Mouse (Mus musculus) intestine, postnatal 0 days (tissue): Measurements from ENCODE around the gene Nelfb. TPM values are rescaled to one million over a fixed set of nuclear protein-coding genes. Genes with fewer than 3 reads are reported as not detected.
A peak's percentile ranks its signal among the peaks of the same experiment; 100 is the strongest.

Source experiments
- ATAC-seq: fragments of 200-750 bp; cut with Nextera tagmentation; 2 replicates; pipeline ENCODE4 v1.8.0; 2017; ENCODE audit warnings: mild to moderate bottlenecking, moderate TSS enrichment, moderate library complexity
- H3K27ac ChIP-seq: fragments of 300-500 bp; sonication (generic); 2 replicates; pipeline ENCODE4 v1.5.1; 2014; ENCODE audit warnings: mild to moderate bottlenecking, low read depth, low read length, moderate library complexity
- H3K27me3 ChIP-seq: fragments of 300-500 bp; sonication (generic); replicated peaks from 2 replicates; pipeline ENCODE4 v1.6.1; 2014; ENCODE audit warnings: low read length, mixed read lengths; ENCODE audit not compliant: control insufficient read depth, insufficient read depth
- H3K36me3 ChIP-seq: fragments of 300-500 bp; sonication (generic); 2 replicates; pipeline ENCODE4 v1.6.1; 2014; ENCODE audit warnings: mild to moderate bottlenecking, moderate library complexity; ENCODE audit not compliant: control insufficient read depth, insufficient read depth
- H3K4me1 ChIP-seq: fragments of 300-500 bp; sonication (generic); replicated peaks from 2 replicates; pipeline ENCODE4 v1.6.1; 2014; ENCODE audit warnings: antibody characterized with exemption, low read length, mixed read lengths; ENCODE audit not compliant: control insufficient read depth, insufficient read depth
- H3K4me2 ChIP-seq: fragments of 300-500 bp; sonication (generic); replicated peaks from 2 replicates; pipeline ENCODE4 v1.6.1; 2014; ENCODE audit warnings: low read depth, mild to moderate bottlenecking, moderate library complexity
- H3K4me3 ChIP-seq: fragments of 300-500 bp; sonication (generic); 2 replicates; pipeline ENCODE4 v1.5.1; 2014; ENCODE audit warnings: low read depth, low read length
- H3K9ac ChIP-seq: fragments of 300-500 bp; sonication (generic); 2 replicates; pipeline ENCODE4 v1.6.1; 2014; ENCODE audit warnings: mild to moderate bottlenecking, low read depth, low read length
- H3K9me3 ChIP-seq: fragments of 300-500 bp; sonication (generic); 2 replicates; pipeline ENCODE4 v1.6.1; 2016; ENCODE audit warnings: mixed run types; ENCODE audit not compliant: control insufficient read depth
- CTCF ChIP-seq: sonication (generic); IDR thresholded peaks from 2 replicates; pipeline ENCODE4 v1.5.1; 2016; ENCODE audit warnings: low read depth, mild to moderate bottlenecking, control low read depth, antibody characterized with exemption, moderate library complexity
- WGBS: fragments of 180-500 bp; shearing (Covaris S2); extraction: QIAGEN DNeasy Blood & Tissue Kit; methylation state at CpG from one replicate; pipeline ENCODE4 v1.1.7; 2014; 5-methylcytosine and 5-hydroxymethylcytosine counted together
- polyA plus RNA-seq: library from polyadenylated mRNA; unstranded; fragments of >200 nt; fragmentation: Nextera tagmentation; extraction: Ambion mirVana; gene quantifications from 2 replicates; pipeline ENCODE4 v1.2.1, GENCODE M21; 2015

Gene Nelfb
- polyA plus RNA-seq, 1 experiment from 2014 or later, result 41.4 TPM

DNA sequence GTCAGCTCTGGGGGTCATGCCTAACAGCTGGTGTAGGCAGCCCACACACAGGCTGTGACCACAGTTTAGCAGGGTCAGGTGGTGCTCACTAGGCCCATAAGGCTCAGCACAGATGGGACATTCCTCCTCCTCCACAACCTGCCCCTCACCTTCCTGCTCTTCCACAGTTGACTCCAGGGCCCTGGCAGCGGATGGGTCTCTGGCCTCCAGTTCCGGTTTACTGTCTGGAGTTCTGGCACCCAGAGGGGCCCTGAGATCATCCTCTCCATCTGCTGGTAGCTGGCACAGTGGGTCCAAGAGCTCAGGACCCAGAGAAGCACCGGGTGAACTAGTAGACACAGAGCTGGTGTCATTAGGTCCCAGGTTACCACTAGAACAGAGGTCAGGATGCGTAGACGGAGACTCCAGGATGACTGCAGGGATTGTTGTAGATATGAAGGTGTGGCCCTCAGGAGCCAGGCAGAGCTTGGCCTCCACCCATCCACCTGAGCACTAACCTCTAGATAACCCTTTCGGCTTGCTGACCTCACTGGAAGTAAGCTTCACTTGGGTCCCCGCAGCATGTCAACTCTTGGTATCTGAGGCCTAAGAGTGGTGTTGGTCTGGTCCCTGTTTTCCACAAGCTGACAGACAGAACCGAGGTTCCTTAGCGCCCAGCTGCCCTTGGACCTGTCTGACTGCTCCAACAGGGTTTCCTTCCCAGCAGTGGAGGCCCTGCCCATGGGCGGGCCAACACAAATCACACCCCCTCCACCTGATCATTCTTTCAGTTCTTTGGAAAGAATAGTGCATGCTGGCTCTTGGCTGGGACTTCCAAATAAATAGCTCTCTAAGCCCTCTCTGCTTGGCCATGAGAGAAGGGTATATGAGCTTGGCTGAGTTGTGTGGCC is 35.1 kb upstream of the Nelfb start, which contains the start of gene AL732309.1:
TSS of gene AL732309.1 (minus strand) at position 681 of the 890 bp plus-strand sequence.
- H3K27me3 ChIP-seq, result 0 out of 2 replicates have a peak, but pooled peaks cover 3% of the 10 kb centered on the region
- H3K4me1 ChIP-seq, result peaks cover 4% of the 10 kb centered on the region; the same call in 1 of the 2 replicates
- no peaks in the 10 kb centered on the region for H3K9me3 ChIP-seq
- WGBS, result 46% methylated on average over 10 of the region's 10 CpGs
- TF ChIP-seq CTCF, result no peak
- H3K9ac ChIP-seq, result peak within 1 kb of the TSS; percentile 11; the same call in 1 of the 2 replicates
- H3K27ac ChIP-seq, result peak within 1 kb of the TSS; percentile 74
- H3K36me3 ChIP-seq, result peaks cover 39% of the 10 kb centered on the region
- peak; percentile 62 for ATAC-seq
- H3K4me2 ChIP-seq, result peak within 1 kb of the TSS; percentile 55
- H3K4me3 ChIP-seq, result peak within 1 kb of the TSS; percentile 12

DNA sequence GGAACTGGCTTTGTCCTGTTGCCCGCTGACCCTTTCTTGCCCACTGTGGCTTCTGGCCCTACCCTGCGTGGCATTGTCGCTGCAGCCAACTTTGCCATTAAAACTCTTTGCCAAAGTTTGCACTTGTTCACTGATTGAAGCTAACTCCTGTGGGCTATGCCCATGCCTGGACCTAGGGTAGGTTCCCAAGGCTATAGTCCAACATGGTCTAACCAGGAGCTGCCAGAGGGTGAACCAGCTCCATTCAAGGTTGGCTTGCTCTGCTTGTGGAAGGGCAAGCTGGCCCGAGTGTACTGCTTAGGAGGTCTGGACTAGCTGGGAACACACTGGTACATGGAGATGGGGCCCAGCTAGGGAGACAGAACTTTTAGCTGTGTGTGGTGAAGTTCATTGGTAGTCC is 32.9 kb upstream of the Nelfb start:
- ATAC-seq, result no peak
- WGBS, result 84% methylated on average over 4 of the region's 4 CpGs

DNA sequence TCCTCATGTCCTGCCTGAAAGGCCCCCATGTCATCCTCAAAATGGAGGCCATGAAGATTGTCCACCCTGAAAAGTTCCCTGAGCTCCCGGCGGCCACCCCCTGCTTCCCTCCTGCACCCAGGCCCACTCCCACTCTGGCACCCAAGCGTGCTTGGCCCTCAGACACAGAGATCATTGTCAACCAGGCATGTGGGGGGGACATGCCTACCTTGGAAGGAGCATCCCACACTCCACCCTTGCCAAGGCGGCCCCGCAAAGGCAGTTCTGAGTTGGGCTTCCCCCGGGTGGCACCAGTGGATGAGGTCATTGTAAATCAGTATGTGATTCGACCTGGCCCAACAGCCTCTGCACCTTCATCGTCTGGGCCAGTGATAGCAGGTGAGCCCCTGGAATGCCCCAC is 32.1 kb upstream of the Nelfb start:
- 79% methylated on average over 8 of the region's 8 CpGs for WGBS
- Histone ChIP-seq H3K9ac (no peak overlapping the region), H3K27ac (0 out of 2 replicates have a peak overlapping the region, but pooled peaks have one; percentile 74), H3K36me3 (peaks cover 12% of the 10 kb centered on the region; the same call in 1 of the 2 replicates), H3K4me2 (peak overlapping the region; percentile 93), H3K4me1 (peaks cover 9% of the 10 kb centered on the region; the same call in 1 of the 2 replicates), H3K27me3 (0 out of 2 replicates have a peak, but pooled peaks cover 3% of the 10 kb centered on the region), H3K9me3 (no peaks in the 10 kb centered on the region), H3K4me3 (no peak overlapping the region)
- no peak for TF ChIP-seq CTCF
- ATAC-seq, result no peak

More for the DNA sequence above, 32.9 kb upstream of the Nelfb start:
- no peaks in the 10 kb centered on the region for H3K9me3 ChIP-seq
- H3K4me3 ChIP-seq, result no peak overlapping the region
- H3K27me3 ChIP-seq, result 0 out of 2 replicates have a peak, but pooled peaks cover 3% of the 10 kb centered on the region
- H3K36me3 ChIP-seq, result peaks cover 19% of the 10 kb centered on the region; the same call in 1 of the 2 replicates
- no peak overlapping the region for H3K27ac ChIP-seq
- no peak overlapping the region for H3K4me2 ChIP-seq
- H3K4me1 ChIP-seq, result peaks cover 9% of the 10 kb centered on the region; the same call in 1 of the 2 replicates
- TF ChIP-seq CTCF, result no peak
- H3K9ac ChIP-seq, result no peak overlapping the region

DNA sequence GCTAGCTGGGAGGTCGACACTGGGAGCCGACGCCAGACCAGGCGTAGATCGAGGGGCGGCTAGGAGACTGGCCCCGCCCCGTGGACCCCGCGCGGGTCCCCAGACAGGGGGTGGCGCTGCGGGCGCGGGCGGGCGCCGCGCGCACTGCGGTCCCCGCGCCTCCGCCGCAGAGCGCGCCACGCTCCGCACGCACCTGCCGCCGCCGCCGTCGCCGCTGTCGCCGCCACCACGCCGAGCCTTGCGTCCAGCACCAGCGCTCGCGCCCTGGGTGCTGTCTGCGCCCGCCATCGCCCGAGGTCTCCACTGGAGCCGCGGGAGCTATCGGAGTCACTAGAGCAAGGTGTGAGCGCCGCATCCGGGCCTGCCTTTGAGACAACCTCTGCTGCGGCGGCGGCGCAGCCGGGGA is 30.8 kb upstream of the Nelfb start, which contains the start of the genes Rnf208 and Cysrt1:
TSS of gene Rnf208 (plus strand) at position 155 of the 406 bp plus-strand sequence.
TSS of gene Cysrt1 (minus strand) at position 352 of the 406 bp plus-strand sequence.
- Histone ChIP-seq H3K4me3 (peak within 1 kb of the TSS; percentile 49), H3K9ac (peak within 1 kb of the TSS; percentile 75), H3K36me3 (peaks cover under 1% of the 10 kb centered on the region; the same call in 1 of the 2 replicates), H3K9me3 (no peaks in the 10 kb centered on the region), H3K4me2 (peak within 1 kb of the TSS; percentile 93), H3K27me3 (0 out of 2 replicates have a peak, but pooled peaks cover 3% of the 10 kb centered on the region), H3K4me1 (peaks cover 9% of the 10 kb centered on the region; the same call in 1 of the 2 replicates), H3K27ac (peak within 1 kb of the TSS; percentile 74)
- no peak for ATAC-seq
- WGBS, result under 1% methylated on average over 50 of the region's 59 CpGs
- no peak for TF ChIP-seq CTCF

DNA sequence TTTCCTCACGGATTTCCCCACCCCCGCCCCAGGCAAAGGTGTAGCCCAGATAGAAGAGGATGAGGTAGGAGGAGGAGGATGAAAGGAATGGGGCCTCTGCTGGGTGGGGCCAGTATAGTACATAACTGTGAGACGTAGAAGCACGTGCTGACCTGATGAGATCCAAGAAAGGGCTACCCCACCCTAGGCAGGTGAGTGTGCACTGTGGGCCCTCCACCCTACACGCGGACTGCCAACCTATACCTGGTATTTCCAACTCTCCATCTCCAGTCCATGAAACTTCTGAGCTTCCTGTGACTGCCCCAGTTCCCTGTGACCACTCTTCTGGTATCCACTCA is 30.1 kb upstream of the Nelfb start:
- peaks cover 9% of the 10 kb centered on the region; the same call in 1 of the 2 replicates for H3K4me1 ChIP-seq
- H3K4me3 ChIP-seq, result peak overlapping the region; percentile 49; the same call in 1 of the 2 replicates
- H3K27ac ChIP-seq, result peak overlapping the region; percentile 74
- peak overlapping the region; percentile 93 for H3K4me2 ChIP-seq
- peak; percentile 67 for ATAC-seq
- H3K27me3 ChIP-seq, result 0 out of 2 replicates have a peak, but pooled peaks cover 3% of the 10 kb centered on the region
- no peaks in the 10 kb centered on the region for H3K9me3 ChIP-seq
- H3K9ac ChIP-seq, result no peak overlapping the region
- TF ChIP-seq CTCF, result no peak
- no peaks in the 10 kb centered on the region; the same call in 1 of the 2 replicates for H3K36me3 ChIP-seq
- WGBS, result 10% methylated on average over 6 of the region's 6 CpGs
